Mouse (Mus musculus) kidney, adult 8-10 months (tissue): ENCODE measurements around the gene Rab35.
A peak's percentile ranks its signal among the peaks of the same experiment; 100 is the strongest.

Source experiments
- DNase-seq, 2 experiments: peaks; one replicate each; pipeline ENCODE4 v3.0.0; 2022

Gene Rab35

DNA sequence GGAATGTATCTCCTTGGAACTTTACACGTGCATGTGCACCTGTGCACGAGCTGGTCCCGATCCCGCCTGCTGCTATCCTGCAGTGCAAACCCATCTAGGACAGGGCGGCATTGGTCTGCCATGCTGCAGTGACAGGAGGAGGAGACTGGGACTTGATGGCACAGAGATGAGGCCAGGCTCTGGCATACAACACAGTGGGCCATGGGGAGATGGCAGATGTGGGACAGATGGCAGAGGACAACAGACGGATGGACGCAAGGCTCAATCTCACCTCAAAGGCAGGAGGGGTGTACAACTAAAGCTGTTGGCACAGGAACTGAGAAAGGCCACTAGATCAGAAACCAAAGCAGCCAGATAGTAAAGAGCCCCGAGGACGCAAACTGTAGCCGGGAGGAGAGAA lies 19.2 kb downstream of the Rab35 start:
- DNase-seq = no peak

DNA sequence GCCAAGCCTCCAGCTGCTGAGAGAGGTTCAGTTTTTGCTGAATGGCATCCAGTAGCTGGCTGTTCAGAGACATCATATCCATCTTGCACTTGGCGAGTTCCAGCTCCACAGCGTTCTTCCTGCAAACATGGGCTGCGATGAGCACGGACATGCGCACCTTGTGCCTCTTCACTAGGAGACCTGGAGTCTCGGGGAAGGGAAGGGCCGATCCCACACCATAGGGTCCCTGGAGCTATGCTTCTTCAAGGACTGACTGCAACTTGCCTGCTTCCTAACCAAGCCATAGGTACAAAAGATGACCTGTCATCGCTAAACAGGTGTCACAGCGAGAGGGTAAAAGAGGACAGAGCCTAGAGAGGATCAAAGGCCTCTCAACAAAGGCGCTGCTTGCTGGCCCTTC lies 20.1 kb downstream of the Rab35 start:
- DNase-seq = no peak

DNA sequence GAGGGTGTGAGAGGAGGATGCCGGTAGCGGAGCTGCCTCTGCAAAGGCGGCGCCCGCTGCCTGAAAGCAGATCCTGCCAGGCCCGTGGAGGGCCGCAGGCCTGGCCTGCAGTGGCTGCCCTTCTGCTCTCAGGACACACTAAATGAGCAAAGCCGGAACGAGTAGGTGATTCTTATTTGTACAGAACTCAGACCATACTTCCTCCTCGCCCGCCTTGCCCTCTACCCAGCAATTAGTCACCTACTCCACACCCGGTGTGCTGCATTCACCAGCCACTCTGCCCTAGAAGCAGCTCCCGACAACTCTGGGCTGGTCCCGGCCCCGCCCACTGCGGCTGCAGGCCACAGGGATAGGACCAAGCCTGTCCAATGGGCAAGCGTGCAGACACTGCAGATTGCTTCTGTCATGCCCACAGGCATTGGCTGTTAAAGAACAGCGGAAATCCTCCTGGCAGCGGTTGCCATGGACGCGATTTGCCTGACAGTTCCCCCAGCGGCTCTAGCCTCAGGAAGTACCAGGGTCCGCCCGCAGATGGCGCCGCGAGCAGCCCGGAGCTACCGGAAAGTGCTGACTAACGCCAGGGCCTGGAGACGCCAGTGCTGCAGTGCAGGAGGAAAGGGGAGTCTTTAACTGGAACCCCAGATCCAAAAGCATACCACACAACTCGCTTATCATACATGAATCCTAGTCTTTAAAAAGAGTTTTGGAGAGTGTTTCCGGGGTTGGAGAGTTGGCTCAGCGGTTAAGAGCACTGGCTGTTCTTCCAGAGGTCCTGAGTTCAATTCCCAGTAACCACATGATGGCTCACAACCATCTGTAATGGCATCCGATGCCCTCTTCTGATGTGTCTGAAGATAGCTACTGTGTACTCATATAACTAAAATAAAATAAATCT lies 21.2 kb downstream of the Rab35 start:
- DNase-seq = peak; percentile 100

GRCm38 (mm10) chr5:115653776-115654175 lies 22.1 kb downstream of the Rab35 start:
- no peak for DNase-seq

DNA sequence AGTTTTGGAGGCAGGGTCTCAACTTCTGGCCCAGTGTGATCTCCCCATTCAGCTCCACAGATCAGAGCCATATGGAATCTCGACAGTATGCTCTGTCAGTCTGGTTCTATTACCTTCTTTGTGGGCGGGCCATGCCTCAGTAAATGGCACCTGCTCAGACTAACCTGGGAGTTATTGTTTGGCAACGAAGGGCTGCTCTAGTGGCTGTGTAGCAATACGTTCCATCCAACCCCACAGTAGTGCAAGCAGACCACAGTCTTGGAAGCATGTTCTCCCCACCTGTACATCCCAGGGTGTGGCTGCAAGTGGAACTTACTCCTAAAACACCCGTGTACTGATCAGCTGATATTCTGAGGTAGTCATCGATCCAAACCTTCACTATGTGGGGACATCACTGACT lies 25.0 kb downstream of the Rab35 start:
- no peak for DNase-seq

DNA sequence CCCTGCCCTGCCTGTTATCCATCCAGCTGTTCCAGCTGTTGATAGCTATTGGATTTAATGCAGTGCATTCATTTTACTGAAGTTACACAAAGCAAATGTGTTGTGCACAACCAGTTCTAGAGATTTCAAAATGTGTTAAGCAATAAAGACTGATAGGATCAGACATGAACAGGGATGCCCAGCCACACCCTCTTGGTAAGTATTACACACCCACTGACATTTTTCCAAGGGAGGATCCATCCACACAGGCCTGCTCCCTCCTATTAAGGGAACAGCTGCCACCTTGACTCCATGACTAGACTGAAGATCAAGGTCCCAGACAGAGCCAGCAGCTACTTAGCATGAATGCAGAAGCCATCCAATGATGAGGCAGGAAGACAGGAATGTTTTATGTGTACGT lies 25.5 kb downstream of the Rab35 start:
- no peak for DNase-seq

- no peak for DNase-seq
Measured at GRCm38 (mm10) chr5:115658352-115658751, 26.6 kb downstream of the Rab35 start.

DNA sequence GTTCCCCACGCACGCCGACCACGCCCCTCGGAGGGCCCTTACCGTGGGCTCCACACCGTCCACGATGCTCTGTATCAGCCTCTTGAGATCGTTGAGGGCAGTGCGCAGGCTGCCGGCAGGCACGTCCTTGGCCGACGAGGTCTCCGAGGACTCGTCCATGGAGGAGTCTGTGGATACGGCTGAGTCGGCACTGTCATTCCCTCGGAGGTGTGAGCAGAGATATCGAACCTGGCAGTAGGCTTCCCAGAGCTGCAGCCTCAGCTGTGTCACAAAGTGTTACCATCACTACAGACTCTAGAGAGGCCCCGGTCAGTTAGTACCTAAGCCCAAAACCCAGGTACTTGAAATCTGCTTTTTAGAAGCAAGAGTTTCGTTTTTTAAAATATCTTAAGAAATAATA lies 30.9 kb downstream of the Rab35 start:
- DNase-seq = no peak

DNA sequence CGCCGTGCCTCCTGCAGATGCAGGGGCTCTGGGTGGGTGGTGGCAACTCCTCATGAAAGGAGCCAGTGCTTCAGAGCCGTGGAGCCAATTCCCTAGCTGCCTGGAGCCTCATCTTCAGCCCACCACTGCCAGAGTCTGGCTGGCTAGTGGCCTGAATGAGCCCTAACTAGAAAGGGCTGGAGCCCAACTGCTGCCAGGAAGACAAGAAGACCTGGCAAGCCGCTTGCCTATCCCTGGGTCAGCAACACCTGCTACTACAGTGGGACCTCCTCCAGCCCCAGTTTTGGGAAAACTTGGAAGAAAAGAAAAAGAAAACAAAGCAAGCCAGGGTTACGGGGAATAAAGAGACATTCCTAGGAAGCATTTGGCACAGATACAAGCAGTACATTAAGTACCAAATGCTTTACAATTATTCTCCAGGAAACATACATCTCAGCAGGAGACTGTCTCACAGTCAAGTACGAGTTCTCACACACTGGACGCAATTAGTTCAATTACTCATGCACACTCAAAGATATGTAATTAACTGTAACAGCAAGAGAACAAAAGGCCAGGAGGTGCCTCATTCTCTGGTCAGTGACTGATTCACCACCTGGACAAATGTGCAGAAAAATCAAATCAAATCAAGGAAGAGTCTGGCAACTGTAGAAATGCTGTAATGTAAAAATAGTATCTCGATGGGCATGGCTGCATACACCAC lies 34.8 kb downstream of the Rab35 start:
- DNase-seq = peak in 1 of 2 experiments; percentile 27

DNA sequence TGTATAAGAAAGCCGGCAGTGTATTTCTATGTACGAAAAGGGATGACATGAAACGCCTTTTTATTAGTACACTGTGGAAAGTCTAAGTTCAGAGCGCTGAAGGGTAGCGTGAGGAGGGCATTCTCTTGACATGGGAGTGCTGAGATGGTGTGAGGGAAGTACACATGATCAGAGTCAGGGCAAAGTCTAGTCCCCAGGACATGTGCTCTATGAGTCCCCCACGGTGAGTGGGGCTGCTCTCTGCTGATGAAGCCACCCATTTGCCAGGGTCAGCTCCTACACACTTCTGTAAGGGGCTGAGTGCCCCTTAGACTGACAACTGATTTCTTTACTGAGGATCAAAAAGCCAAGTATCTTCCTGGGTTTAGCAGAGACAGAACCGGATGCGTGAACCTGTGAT lies 35.5 kb downstream of the Rab35 start:
- peak; percentile 58 to 66 for DNase-seq

DNA sequence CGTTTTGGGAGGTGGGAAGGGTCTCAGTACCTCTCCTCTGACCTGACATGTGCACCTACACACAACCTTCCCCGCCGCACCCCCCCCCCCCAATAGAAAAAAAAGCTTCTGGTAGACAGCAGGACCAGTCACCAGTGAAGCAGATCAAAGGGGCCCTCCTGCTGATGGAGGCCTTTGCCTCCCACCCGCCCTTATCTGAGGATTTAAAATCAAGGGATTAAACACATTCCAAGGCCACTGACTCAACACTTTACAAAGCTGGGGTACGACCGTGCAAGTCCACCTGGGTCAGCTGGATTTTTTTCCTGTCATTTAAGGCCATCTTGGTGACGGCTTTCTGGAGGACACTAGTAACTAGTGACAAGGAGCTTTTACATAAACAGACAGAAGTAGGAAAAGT lies 36.2 kb downstream of the Rab35 start:
- no peak for DNase-seq

- DNase-seq = no peak
Measured at GRCm38 (mm10) chr5:115668986-115669385, 37.3 kb downstream of the Rab35 start.

DNA sequence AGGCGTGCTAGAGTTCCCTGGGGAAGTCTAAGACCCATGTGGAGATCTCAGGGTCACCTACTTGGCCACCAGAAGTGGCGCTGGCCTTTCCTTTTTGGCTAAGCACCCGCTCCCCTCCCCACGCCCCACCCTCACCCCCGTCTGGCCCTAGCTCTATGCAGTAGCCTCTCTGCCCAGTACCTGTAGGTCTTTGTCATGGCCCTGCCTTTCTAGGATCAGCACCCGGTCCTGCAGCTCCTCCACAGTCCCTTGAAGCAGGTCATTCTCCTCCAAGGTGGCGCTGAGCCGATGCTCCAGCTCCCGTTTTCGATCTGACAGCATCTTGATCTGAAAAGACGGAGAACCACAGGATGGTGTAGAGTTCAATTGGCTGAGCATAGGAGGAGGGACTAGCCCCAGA lies 38.3 kb downstream of the Rab35 start:
- DNase-seq = no peak

GRCm38 (mm10) chr5:115670406-115670805 lies 38.7 kb downstream of the Rab35 start:
- no peak for DNase-seq

DNA sequence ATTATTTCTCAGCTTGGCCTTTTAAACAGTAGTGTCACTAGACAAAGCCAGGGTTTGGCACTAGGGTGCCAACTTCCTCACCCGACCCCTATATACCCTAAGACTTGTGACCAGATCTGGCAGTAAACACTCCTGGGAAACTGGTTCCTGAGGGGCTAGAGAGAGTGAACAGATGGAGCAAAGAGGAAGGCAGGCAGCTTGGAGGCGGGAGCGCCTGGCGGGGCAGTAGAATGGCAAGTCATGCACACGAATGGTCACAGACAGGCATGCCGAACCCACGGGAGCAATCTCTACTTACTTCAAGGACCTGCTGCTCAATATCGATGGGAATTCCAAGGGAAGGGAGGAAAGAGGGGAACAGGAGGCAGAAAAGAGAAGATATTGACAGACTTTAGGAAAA lies 40.1 kb downstream of the Rab35 start:
- DNase-seq = no peak

DNA sequence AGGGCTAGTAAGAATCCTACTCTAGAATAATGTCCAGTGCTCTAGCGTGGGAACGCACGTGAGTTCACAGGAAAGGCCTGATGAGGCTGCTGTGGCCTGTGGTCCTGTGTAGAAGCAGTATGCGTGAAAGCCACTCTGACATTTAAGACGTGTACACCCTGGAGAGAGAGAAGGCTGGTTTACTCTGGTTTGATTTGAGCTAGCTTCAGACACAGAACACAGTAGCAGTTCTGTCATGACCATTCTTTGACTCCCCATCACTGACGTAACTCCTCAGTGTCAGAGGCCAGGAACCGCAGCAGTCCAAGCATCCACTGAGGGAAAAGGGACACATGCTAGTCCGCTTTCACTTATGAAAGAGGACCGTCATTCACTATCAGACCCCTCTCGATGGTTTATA lies 53.4 kb downstream of the Rab35 start:
- DNase-seq = no peak

- no peak for DNase-seq
Measured at GRCm38 (mm10) chr5:115686716-115687115, 55.0 kb downstream of the Rab35 start.

- DNase-seq = no peak
Measured at GRCm38 (mm10) chr5:115693271-115693670, 61.6 kb downstream of the Rab35 start.

DNA sequence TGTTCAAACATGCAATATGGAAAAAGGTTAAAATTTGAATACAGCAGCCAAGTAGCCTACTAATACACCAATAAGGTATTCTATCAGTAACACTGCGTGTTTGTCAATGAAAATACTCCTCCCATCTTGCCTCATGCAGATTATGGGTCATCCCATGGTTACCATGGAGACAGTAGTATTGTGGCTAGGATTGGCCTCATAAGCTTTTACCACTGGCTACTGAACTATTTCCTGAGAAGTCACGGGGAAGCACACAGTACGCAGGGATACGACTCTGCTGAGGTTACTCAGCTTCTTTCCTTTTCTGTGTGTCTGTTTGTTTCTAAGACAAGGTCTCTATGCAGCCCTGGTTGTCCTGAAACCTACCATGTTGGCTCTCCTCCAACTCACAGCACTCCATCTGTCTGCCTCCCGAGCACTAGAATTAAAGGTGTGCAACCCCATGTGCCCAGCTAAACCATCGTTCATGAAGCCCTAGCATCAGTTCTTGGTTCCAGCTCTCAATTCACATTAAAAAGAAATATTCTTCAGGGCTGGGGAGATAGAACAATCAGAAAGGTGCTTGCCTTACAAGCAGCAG lies 63.6 kb downstream of the Rab35 start:
- DNase-seq = no peak

DNA sequence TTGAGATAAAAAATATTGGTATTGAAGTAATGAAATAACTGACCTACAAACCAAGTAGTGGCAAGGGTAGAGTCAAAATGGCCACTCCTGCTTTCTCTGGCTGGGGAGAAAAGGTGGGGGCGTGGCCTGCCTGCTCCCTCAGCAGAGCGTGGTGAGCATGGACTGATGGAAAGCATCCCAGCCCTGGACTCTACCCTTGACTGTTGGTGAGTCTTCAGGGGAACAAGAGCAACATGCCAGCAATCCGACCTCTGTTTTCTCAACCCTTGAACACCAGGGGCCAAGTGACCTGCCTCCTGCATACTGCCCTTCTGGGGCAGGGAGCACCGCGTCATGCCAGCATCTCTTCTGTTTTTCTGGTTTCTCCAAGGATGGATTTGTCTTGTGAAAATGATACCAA lies 65.1 kb downstream of the Rab35 start:
- peak; percentile 45 to 59 for DNase-seq
